Mouse (Mus musculus): ENCODE results near the gene Mup17. TPM values are rescaled to one million over a fixed set of nuclear protein-coding genes. Genes with fewer than 3 reads are reported as not detected.
"Not testable (repeated sequence)": the region's sequence is repeated elsewhere in the genome, so short reads cannot be mapped to it uniquely, and the experiment has no call there.

The Mup17 gene
- total RNA-seq (2014; rRNA removed): not detected in 2 replicates
- polyA plus RNA-seq (2015; fragmentation: Nextera tagmentation; extraction: Ambion mirVana): not detected in 2 replicates

GRCm38 (mm10) chr4:61595771-61596170 is at the start of gene Mup17:
Mup17 (minus strand) TSS chr4:61595871.
- 72% methylated on average over 2 of the region's 4 CpGs for WGBS
- not testable (repeated sequence) for H3K4me3 ChIP-seq (ENCODE audit: low read depth, low read length); H3K27me3 ChIP-seq (ENCODE audit: insufficient read depth, low read length); ATAC-seq; H3K36me3 ChIP-seq (ENCODE audit: insufficient read depth); H3K4me1 ChIP-seq (ENCODE audit: insufficient read depth); H3K9me3 ChIP-seq (ENCODE audit: low read length); H3K9ac ChIP-seq; H3K27ac ChIP-seq (ENCODE audit: low read depth, low read length); H3K4me2 ChIP-seq (ENCODE audit: low read depth); DNase-seq

- H3K9me3 ChIP-seq (ENCODE audit: low read length); DNase-seq; H3K9ac ChIP-seq; H3K4me3 ChIP-seq (ENCODE audit: low read depth, low read length); H3K4me1 ChIP-seq (ENCODE audit: insufficient read depth); H3K36me3 ChIP-seq (ENCODE audit: insufficient read depth); H3K27ac ChIP-seq (ENCODE audit: low read depth, low read length); H3K27me3 ChIP-seq (ENCODE audit: insufficient read depth, low read length); ATAC-seq; H3K4me2 ChIP-seq (ENCODE audit: low read depth): not testable (repeated sequence)
- WGBS: 88% methylated on average over 19 of the region's 19 CpGs
These were observed 24.1 kb downstream of the Mup17 start for GRCm38 (mm10) chr4:61571561-61571960.

- H3K4me2 ChIP-seq (ENCODE audit: low read depth); H3K9ac ChIP-seq; H3K27me3 ChIP-seq (ENCODE audit: insufficient read depth, low read length); H3K4me3 ChIP-seq (ENCODE audit: low read depth, low read length); DNase-seq; H3K36me3 ChIP-seq (ENCODE audit: insufficient read depth); H3K27ac ChIP-seq (ENCODE audit: low read depth, low read length); H3K4me1 ChIP-seq (ENCODE audit: insufficient read depth); ATAC-seq; H3K9me3 ChIP-seq (ENCODE audit: low read length): not testable (repeated sequence)
- WGBS: 44% methylated on average over 2 of the region's 2 CpGs
- TF ChIP-seq CTCF (IDR thresholded peaks at IDR 0.05; ENCODE audit: low read depth): 0 out of 2 replicates have a peak, but pooled peaks have one; percentile 10
These were observed 39.8 kb downstream of the Mup17 start for GRCm38 (mm10) chr4:61555887-61556286.

Other genes starting within 250 kb of the Mup17 start
- gene Mup15, start 156.1 kb downstream of the Mup17 start, total RNA-seq (2014; rRNA removed): not detected in 2 replicates
- gene Mup15, start 156.1 kb downstream of the Mup17 start, polyA plus RNA-seq (2015; fragmentation: Nextera tagmentation; extraction: Ambion mirVana): not detected in 2 replicates
- not detected in 2 replicates for gene Mup16, start 76.3 kb downstream of the Mup17 start, total RNA-seq (2014; rRNA removed)
- gene Mup16, start 76.3 kb downstream of the Mup17 start, polyA plus RNA-seq (2015; fragmentation: Nextera tagmentation; extraction: Ambion mirVana): not detected in 2 replicates
- not detected in 2 replicates for gene Mup18, start 78.3 kb upstream of the Mup17 start, total RNA-seq (2014; rRNA removed)
- gene Mup18, start 78.3 kb upstream of the Mup17 start, polyA plus RNA-seq (2015; fragmentation: Nextera tagmentation; extraction: Ambion mirVana): not detected in 2 replicates
- gene Mup19, start 186.4 kb upstream of the Mup17 start, total RNA-seq (2014; rRNA removed): not detected in 2 replicates
- gene Mup19, start 186.4 kb upstream of the Mup17 start, polyA plus RNA-seq (2015; fragmentation: Nextera tagmentation; extraction: Ambion mirVana): not detected in 2 replicates
- gene Mup5, start 239.4 kb upstream of the Mup17 start, total RNA-seq (2014; rRNA removed): not detected in 2 replicates
- not detected in 2 replicates for gene Mup5, start 239.4 kb upstream of the Mup17 start, polyA plus RNA-seq (2015; fragmentation: Nextera tagmentation; extraction: Ambion mirVana)

Data from forebrain, postnatal 0 days (tissue).